Mouse (Mus musculus): Measurements from ENCODE around the gene Itgb8. TPM values are rescaled to one million over a fixed set of nuclear protein-coding genes. Genes with fewer than 3 reads are reported as not detected.

The Itgb8 gene
- total and polyA plus RNA-seq, 3 experiments: not detected

GRCm38 (mm10) chr12:119207464-119207801 is 31.2 kb downstream of the Itgb8 start:
- in situ Hi-C loops (cut with MboI; ENCODE audit: low pct_ligation_motif_present, low pct_unique_long_range_greater_than_20kb, low sequenced_read_pairs): no loop called here
- TF ChIP-seq MYC (IDR thresholded peaks at IDR 0.05; ENCODE audit: low read depth, low read length): no peak
- TF ChIP-seq GABPA (IDR thresholded peaks at IDR 0.05; ENCODE audit: insufficient replicate concordance, low read depth, low read length): no peak
- no peak for TF ChIP-seq BHLHE40 (IDR thresholded peaks at IDR 0.05; ENCODE audit: low read depth, low read length)
- no peak for TF ChIP-seq ZMIZ1 (IDR thresholded peaks at IDR 0.05; ENCODE audit: low read depth, low read length)
- no peak for TF ChIP-seq NRF1 (IDR thresholded peaks at IDR 0.05; ENCODE audit: low read depth, low read length)
- no peak for TF ChIP-seq MAZ (IDR thresholded peaks at IDR 0.05; ENCODE audit: low read depth, low read length)
- TF ChIP-seq MAX (IDR thresholded peaks at IDR 0.05; ENCODE audit: low read length): no peak
- no peaks in the 10 kb centered on the region for H3K27me3 ChIP-seq (replicated peaks)
- no peak overlapping the region for H3K4me3 ChIP-seq (replicated peaks in 1 of 3; ENCODE audit: low read depth in 2 of 3, low read length in 2 of 3, poor library complexity in 1 of 3)
- no peak overlapping the region for H3K4me2 ChIP-seq (ENCODE audit: insufficient read depth, low read depth, poor library complexity, severe bottlenecking)
- no peaks in the 10 kb centered on the region for H3K79me2 ChIP-seq (replicated peaks; ENCODE audit: control insufficient read depth, extremely low read depth, insufficient read depth, poor library complexity, severe bottlenecking)
- H3K9me3 ChIP-seq (replicated peaks; ENCODE audit: low read length): no peaks in the 10 kb centered on the region
- H3K27ac ChIP-seq (ENCODE audit: insufficient read depth, low read depth): no peak overlapping the region
- no peak for DNase-seq (ENCODE audit: extremely low read depth)
- no peaks in the 10 kb centered on the region for H3K36me3 ChIP-seq (replicated peaks in 1 of 2; ENCODE audit: control insufficient read depth in 1 of 2, insufficient read depth in 1 of 2, low read length in 1 of 2)
- no peaks in the 10 kb centered on the region for H3K4me1 ChIP-seq (ENCODE audit: control insufficient read depth in 1 of 2, insufficient read depth in 2 of 2)
- H3K9ac ChIP-seq (ENCODE audit: insufficient read depth, low read depth): no peak overlapping the region
- dilution Hi-C loops (cut with MboI; ENCODE audit: extremely low pct_ligation_motif_present, extremely low pct_unique_long_range_greater_than_20kb, low sequenced_read_pairs): no loop called here

- Histone ChIP-seq H3K4me2 (ENCODE audit: insufficient read depth, low read depth, poor library complexity, severe bottlenecking) (no peak overlapping the region), H3K36me3 (replicated peaks in 1 of 2; ENCODE audit: control insufficient read depth in 1 of 2, insufficient read depth in 1 of 2, low read length in 1 of 2) (no peaks in the 10 kb centered on the region), H3K4me1 (ENCODE audit: control insufficient read depth in 1 of 2, insufficient read depth in 2 of 2) (no peaks in the 10 kb centered on the region), H3K9me3 (replicated peaks; ENCODE audit: low read length) (no peaks in the 10 kb centered on the region), H3K79me2 (replicated peaks; ENCODE audit: control insufficient read depth, extremely low read depth, insufficient read depth, poor library complexity, severe bottlenecking) (no peaks in the 10 kb centered on the region), H3K4me3 (replicated peaks in 1 of 3; ENCODE audit: low read depth in 2 of 3, low read length in 2 of 3, poor library complexity in 1 of 3) (no peak overlapping the region), H3K9ac (ENCODE audit: insufficient read depth, low read depth) (no peak overlapping the region), H3K27ac (ENCODE audit: insufficient read depth, low read depth) (no peak overlapping the region), H3K27me3 (replicated peaks) (no peaks in the 10 kb centered on the region)
- in situ Hi-C loops (cut with MboI; ENCODE audit: low pct_ligation_motif_present, low pct_unique_long_range_greater_than_20kb, low sequenced_read_pairs): no loop called here
- TF ChIP-seq MYC (IDR thresholded peaks at IDR 0.05; ENCODE audit: low read depth, low read length) (no peak), TBP (conservative IDR thresholded peaks at IDR 0.05; ENCODE audit: low read depth, low read length) (no peak), USF1 (IDR thresholded peaks at IDR 0.05; ENCODE audit: low read depth, low read length) (no peak), ETS1 (conservative IDR thresholded peaks at IDR 0.05; ENCODE audit: low read depth, low read length) (no peak), ELF1 (IDR thresholded peaks at IDR 0.05; ENCODE audit: low read depth, low read length) (no peak)
- dilution Hi-C loops (cut with MboI; ENCODE audit: extremely low pct_ligation_motif_present, extremely low pct_unique_long_range_greater_than_20kb, low sequenced_read_pairs): no loop called here
- DNase-seq (ENCODE audit: extremely low read depth): no peak
Observed at GRCm38 (mm10) chr12:119206711-119207463, 31.7 kb downstream of the Itgb8 start.

- no peak for TF ChIP-seq ETS1 (conservative IDR thresholded peaks at IDR 0.05; ENCODE audit: low read depth, low read length)
- TF ChIP-seq POLR2A (IDR thresholded peaks at IDR 0.05; ENCODE audit: low read depth, low read length): no peak
- TF ChIP-seq TCF12 (IDR thresholded peaks at IDR 0.05; ENCODE audit: low read depth, low read length): no peak
- TF ChIP-seq RCOR1 (conservative IDR thresholded peaks at IDR 0.05; ENCODE audit: low read depth, low read length): no peak
- no peak for TF ChIP-seq ZKSCAN1 (IDR thresholded peaks at IDR 0.05; ENCODE audit: borderline replicate concordance, low read depth, low read length)
- no peak for TF ChIP-seq MAZ (IDR thresholded peaks at IDR 0.05; ENCODE audit: low read depth, low read length)
- no peak for TF ChIP-seq KAT2A (IDR thresholded peaks at IDR 0.05; ENCODE audit: insufficient replicate concordance, low read length)
- TF ChIP-seq USF2 (conservative IDR thresholded peaks at IDR 0.05; ENCODE audit: low read depth, low read length): no peak
- no peak for TF ChIP-seq ELF1 (IDR thresholded peaks at IDR 0.05; ENCODE audit: low read depth, low read length)
- TF ChIP-seq JUND (conservative IDR thresholded peaks at IDR 0.05; ENCODE audit: low read depth, low read length): no peak
- TF ChIP-seq POLR2AphosphoS2 (IDR thresholded peaks at IDR 0.05; ENCODE audit: low read depth, low read length): no peak
- TF ChIP-seq GABPA (IDR thresholded peaks at IDR 0.05; ENCODE audit: insufficient replicate concordance, low read depth, low read length): no peak
- Histone ChIP-seq H3K4me3 (replicated peaks in 1 of 3; ENCODE audit: low read depth in 2 of 3, low read length in 2 of 3, poor library complexity in 1 of 3) (no peak overlapping the region), H3K27ac (ENCODE audit: insufficient read depth, low read depth) (no peak overlapping the region), H3K4me1 (ENCODE audit: control insufficient read depth in 1 of 2, insufficient read depth in 2 of 2) (no peaks in the 10 kb centered on the region), H3K36me3 (replicated peaks in 1 of 2; ENCODE audit: control insufficient read depth in 1 of 2, insufficient read depth in 1 of 2, low read length in 1 of 2) (no peaks in the 10 kb centered on the region), H3K9ac (ENCODE audit: insufficient read depth, low read depth) (no peak overlapping the region), H3K4me2 (ENCODE audit: insufficient read depth, low read depth, poor library complexity, severe bottlenecking) (no peak overlapping the region), H3K9me3 (replicated peaks; ENCODE audit: low read length) (no peaks in the 10 kb centered on the region), H3K27me3 (replicated peaks) (no peaks in the 10 kb centered on the region), H3K79me2 (replicated peaks; ENCODE audit: control insufficient read depth, extremely low read depth, insufficient read depth, poor library complexity, severe bottlenecking) (no peaks in the 10 kb centered on the region)
- in situ Hi-C loops (cut with MboI; ENCODE audit: low pct_ligation_motif_present, low pct_unique_long_range_greater_than_20kb, low sequenced_read_pairs) (no loop called here), dilution Hi-C loops (cut with MboI; ENCODE audit: extremely low pct_ligation_motif_present, extremely low pct_unique_long_range_greater_than_20kb, low sequenced_read_pairs) (no loop called here)
- no peak for DNase-seq (ENCODE audit: extremely low read depth)
Observed at GRCm38 (mm10) chr12:119204411-119204810, 34.2 kb downstream of the Itgb8 start.
